Mouse (Mus musculus): ENCODE data around the gene Ttc9c. TPM values are rescaled to one million over a fixed set of nuclear protein-coding genes. Genes with fewer than 3 reads are reported as not detected.
A peak's percentile ranks its signal among the peaks of the same experiment; 100 is the strongest.

Ttc9c gene
- polyA plus RNA-seq, 1 experiment from 2014 or later = 85.6 TPM

DNA sequence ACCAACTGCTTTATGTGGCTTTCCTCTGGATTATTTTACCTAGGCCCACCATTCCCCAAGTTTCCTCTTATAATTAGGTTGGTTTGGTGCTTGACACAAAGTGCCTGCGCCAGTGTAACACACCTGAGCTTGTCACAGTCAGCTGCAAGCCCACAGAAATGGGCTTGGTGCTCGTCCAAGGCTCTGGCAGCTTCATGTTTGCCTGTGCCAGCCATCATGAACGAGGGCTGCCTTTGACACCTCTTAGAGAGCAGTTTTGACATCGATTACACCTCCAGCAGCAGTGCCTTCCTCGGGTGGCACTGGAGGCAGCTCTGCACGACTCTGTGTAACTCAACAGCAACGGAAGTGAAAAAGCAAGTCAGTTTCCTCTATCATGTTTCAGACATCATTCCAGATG, 29.0 kb downstream of the Ttc9c start:
- no peak overlapping the region for H3K27ac ChIP-seq (replicated peaks)
- 85% methylated on average over 7 of the region's 7 CpGs for WGBS

DNA sequence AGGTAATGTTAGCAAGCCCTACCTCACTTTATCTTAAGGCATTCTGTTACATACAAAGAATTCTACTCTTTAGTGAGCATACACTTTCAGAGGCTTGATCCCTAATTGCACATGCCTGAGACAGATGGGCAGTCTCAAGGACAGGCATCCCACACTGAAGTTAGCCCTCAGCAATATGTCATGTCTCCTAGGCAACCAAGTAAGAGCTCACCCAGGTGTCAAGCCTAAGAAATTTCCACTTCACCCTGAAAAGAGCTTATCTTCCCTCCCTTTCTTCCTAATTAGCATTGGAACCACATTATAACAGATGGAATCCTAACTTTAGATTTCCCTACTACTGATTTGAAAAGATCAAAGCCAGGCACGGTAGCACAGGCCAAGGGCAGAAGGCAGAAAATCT, 30.0 kb downstream of the Ttc9c start:
- DNase-seq (ENCODE audit: low spot score) = no peak
- Histone ChIP-seq H3K9me3 (0 out of 2 replicates have a peak, but pooled peaks cover 2% of the 10 kb centered on the region), H3K4me3 (no peak overlapping the region), H3K27me3 (replicated peaks; ENCODE audit: low read depth, poor library complexity, severe bottlenecking) (no peaks in the 10 kb centered on the region), H3K36me3 (replicated peaks) (peaks cover 42% of the 10 kb centered on the region), H3K4me1 (peaks cover 28% of the 10 kb centered on the region), H3K27ac (replicated peaks) (no peak overlapping the region)
- 65% methylated on average over 1 of the region's 1 CpGs for WGBS

More for the DNA sequence above, 29.0 kb downstream of the Ttc9c start:
- no peak for DNase-seq (ENCODE audit: low spot score)
- Histone ChIP-seq H3K27me3 (replicated peaks; ENCODE audit: low read depth, poor library complexity, severe bottlenecking) (no peaks in the 10 kb centered on the region), H3K36me3 (replicated peaks) (peaks cover 48% of the 10 kb centered on the region), H3K9me3 (0 out of 2 replicates have a peak, but pooled peaks cover 2% of the 10 kb centered on the region), H3K4me3 (no peak overlapping the region), H3K4me1 (peaks cover 24% of the 10 kb centered on the region)

DNA sequence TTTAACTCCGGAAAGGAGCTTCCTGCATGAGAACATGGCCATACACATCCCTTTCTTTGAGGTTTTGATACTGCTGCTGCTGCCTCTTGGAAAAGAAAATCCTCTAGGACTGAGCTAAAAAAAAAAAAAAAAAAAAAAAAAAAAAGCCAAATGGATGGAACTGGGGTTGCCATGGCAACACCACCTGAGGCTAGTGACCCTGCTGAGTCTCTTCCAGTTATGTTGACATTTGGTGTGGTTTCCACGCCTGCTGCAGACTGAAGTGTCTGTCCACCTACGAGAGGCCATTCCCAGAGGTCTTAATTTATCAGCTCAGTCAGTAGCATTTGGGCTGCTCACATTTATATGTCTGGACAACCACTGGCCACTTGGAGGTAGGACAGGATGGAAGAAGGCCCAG, 30.6 kb downstream of the Ttc9c start:
- H3K4me1 ChIP-seq = peaks cover 28% of the 10 kb centered on the region
- no peak overlapping the region for H3K27ac ChIP-seq (replicated peaks)
- H3K9me3 ChIP-seq = 0 out of 2 replicates have a peak, but pooled peaks cover 2% of the 10 kb centered on the region
- no peak for DNase-seq (ENCODE audit: low spot score)
- H3K36me3 ChIP-seq (replicated peaks) = peaks cover 42% of the 10 kb centered on the region
- 19% methylated on average over 3 of the region's 3 CpGs for WGBS
- H3K27me3 ChIP-seq (replicated peaks; ENCODE audit: low read depth, poor library complexity, severe bottlenecking) = no peaks in the 10 kb centered on the region
- H3K4me3 ChIP-seq = peak overlapping the region; percentile 25; the same call in 1 of the 2 replicates

GRCm38 (mm10) chr19:8786008-8786781, 32.9 kb downstream of the Ttc9c start, which contains the start of gene Taf6l:
Gene Taf6l (minus strand): TSS chr19:8786417.
- Histone ChIP-seq H3K9me3 (no peaks in the 10 kb centered on the region), H3K27me3 (replicated peaks; ENCODE audit: low read depth, poor library complexity, severe bottlenecking) (no peaks in the 10 kb centered on the region), H3K4me3 (peak within 1 kb of the TSS; percentile 82), H3K4me1 (peaks cover 28% of the 10 kb centered on the region), H3K27ac (replicated peaks) (peak within 1 kb of the TSS; percentile 92), H3K36me3 (replicated peaks) (peaks cover 44% of the 10 kb centered on the region)
- WGBS = under 1% methylated on average over 32 of the region's 32 CpGs
- peak; percentile 93 for DNase-seq (ENCODE audit: low spot score)

- Histone ChIP-seq H3K27ac (replicated peaks) (peak overlapping the region; percentile 97), H3K9me3 (no peaks in the 10 kb centered on the region), H3K4me1 (peaks cover 46% of the 10 kb centered on the region), H3K4me3 (peak overlapping the region; percentile 83), H3K27me3 (replicated peaks; ENCODE audit: low read depth, poor library complexity, severe bottlenecking) (no peaks in the 10 kb centered on the region), H3K36me3 (replicated peaks) (peaks cover 62% of the 10 kb centered on the region)
- WGBS = 7% methylated on average over 20 of the region's 20 CpGs
- no peak for DNase-seq (ENCODE audit: low spot score)
These were observed 44.1 kb downstream of the Ttc9c start for GRCm38 (mm10) chr19:8774951-8775421.

- Histone ChIP-seq H3K27me3 (replicated peaks; ENCODE audit: low read depth, poor library complexity, severe bottlenecking) (no peaks in the 10 kb centered on the region), H3K9me3 (no peaks in the 10 kb centered on the region), H3K27ac (replicated peaks) (peak within 1 kb of the TSS; percentile 97), H3K36me3 (replicated peaks) (peaks cover 64% of the 10 kb centered on the region), H3K4me3 (peak within 1 kb of the TSS; percentile 83), H3K4me1 (peaks cover 46% of the 10 kb centered on the region)
- DNase-seq (ENCODE audit: low spot score) = peak; percentile 96
- under 1% methylated on average over 68 of the region's 68 CpGs for WGBS
These were observed 44.9 kb downstream of the Ttc9c start, which contains the start of gene Tmem179b for GRCm38 (mm10) chr19:8774086-8774835. Gene Tmem179b (minus strand): TSS chr19:8774467.

DNA sequence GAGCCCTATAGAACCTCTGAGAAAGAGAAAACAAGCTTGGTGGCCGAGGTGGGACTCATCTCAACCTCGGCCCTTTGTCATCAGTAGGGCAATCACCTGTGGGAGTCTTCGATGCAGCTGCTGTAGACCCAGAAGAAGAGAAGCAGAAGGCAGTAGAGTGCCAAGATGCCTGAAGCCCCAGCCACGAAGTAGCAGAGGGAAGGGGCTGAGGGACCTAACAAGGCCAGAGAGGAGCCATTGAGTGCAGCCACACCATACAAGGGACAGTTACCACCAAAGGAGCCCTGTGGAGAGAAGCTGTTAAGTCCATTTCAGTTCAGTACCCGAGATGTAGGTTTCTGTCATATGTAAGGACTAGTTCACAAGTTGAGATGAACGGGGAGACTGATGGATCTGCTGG, 45.7 kb downstream of the Ttc9c start:
- Histone ChIP-seq H3K9me3 (no peaks in the 10 kb centered on the region), H3K27me3 (replicated peaks; ENCODE audit: low read depth, poor library complexity, severe bottlenecking) (no peaks in the 10 kb centered on the region), H3K27ac (replicated peaks) (peak overlapping the region; percentile 97), H3K4me1 (peaks cover 46% of the 10 kb centered on the region), H3K36me3 (replicated peaks) (peaks cover 64% of the 10 kb centered on the region), H3K4me3 (peak overlapping the region; percentile 83)
- 62% methylated on average over 6 of the region's 6 CpGs for WGBS
- peak; percentile 11 for DNase-seq (ENCODE audit: low spot score)

DNA sequence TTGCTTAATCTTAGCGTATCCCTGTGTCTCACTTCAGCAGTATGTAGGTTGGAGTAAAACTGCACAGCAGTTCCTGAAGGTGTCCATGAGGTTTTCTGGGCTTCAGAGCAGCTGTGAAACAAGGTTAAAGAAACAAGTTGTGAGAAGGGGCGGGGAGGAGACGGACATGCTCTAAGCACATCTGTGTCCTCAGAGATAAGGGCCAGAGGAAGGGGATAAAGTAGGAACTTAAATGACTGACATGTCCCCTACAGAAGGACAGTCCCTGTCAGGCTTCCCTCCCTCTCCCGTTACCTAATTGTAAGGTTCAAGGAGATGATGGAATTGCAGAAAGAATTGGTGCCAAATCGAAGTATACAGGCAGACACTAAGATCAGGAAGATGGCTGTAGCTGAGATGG, 46.1 kb downstream of the Ttc9c start:
- Histone ChIP-seq H3K27me3 (replicated peaks; ENCODE audit: low read depth, poor library complexity, severe bottlenecking) (no peaks in the 10 kb centered on the region), H3K36me3 (replicated peaks) (peaks cover 64% of the 10 kb centered on the region), H3K27ac (replicated peaks) (peak overlapping the region; percentile 97), H3K4me1 (peaks cover 46% of the 10 kb centered on the region), H3K9me3 (no peaks in the 10 kb centered on the region), H3K4me3 (peak overlapping the region; percentile 83)
- no peak for DNase-seq (ENCODE audit: low spot score)
- 83% methylated on average over 5 of the region's 5 CpGs for WGBS

DNA sequence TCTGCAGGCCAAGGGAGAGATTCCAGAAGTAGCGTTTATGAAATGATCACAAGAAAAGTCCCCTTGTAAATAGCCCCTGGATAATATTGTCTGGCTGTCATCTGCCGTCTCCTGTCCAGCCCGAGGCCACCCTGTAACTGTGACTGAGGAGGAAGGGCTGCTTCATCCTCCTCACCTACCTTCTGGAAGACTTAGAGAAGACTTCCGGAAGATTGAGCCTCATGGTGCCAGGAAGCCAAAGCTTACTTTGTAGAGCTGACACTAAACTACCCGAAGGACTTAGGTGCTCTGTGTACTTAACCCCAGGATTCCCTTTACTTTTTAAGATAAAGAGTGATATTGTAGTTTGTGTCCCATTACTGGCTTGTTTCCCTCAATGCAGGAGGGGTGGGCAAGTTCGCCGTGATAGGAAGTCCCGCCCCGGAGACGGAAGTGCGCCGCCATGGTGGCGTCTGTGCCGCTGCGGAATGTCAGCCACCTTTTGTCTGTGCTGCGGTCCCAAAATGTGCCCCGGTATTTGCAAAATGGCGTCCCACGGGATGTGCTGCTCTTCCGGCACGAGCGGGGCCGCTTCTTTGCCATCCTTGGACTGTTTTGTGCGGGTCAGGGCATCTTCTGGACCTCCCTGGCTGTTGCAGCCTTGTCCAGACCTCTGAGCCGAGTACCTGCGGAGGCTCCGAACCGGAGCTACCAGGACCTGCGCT, 48.4 kb downstream of the Ttc9c start, which contains the start of gene Tmem223:
Gene Tmem223, plus strand, starts transcription at position 430 of the 704 bp plus-strand sequence.
- Histone ChIP-seq H3K27ac (replicated peaks) (peak within 1 kb of the TSS; percentile 97), H3K36me3 (replicated peaks) (peaks cover 75% of the 10 kb centered on the region), H3K4me3 (peak within 1 kb of the TSS; percentile 83), H3K27me3 (replicated peaks; ENCODE audit: low read depth, poor library complexity, severe bottlenecking) (no peaks in the 10 kb centered on the region), H3K9me3 (peaks cover 2% of the 10 kb centered on the region; the same call in 1 of the 2 replicates), H3K4me1 (peaks cover 38% of the 10 kb centered on the region)
- DNase-seq (ENCODE audit: low spot score) = peak; percentile 86
- WGBS = 20% methylated on average over 29 of the region's 29 CpGs

DNA sequence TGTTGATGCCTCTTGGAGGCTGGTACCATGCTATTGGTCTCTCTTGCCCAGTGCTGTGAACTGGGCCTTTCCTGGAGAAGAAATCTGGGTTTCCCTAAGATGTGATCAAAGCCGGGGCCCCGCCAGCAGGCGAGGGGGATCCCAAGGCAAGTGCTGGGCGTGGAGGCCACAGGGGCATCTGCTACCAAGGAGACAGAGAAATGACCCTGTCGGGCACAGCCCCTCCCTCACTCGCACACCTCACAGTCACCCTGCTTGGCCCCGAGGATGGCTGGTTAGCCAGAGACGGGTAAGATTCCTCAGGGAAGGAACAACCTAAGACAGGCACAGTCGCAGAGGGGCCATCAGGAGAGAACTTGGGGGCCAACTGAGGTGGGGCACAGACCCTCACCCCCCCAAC, 53.6 kb downstream of the Ttc9c start:
- H3K4me3 ChIP-seq = no peak overlapping the region
- H3K4me1 ChIP-seq = peaks cover 4% of the 10 kb centered on the region
- DNase-seq (ENCODE audit: low spot score) = no peak
- H3K27ac ChIP-seq (replicated peaks) = no peak overlapping the region
- H3K27me3 ChIP-seq (replicated peaks; ENCODE audit: low read depth, poor library complexity, severe bottlenecking) = no peaks in the 10 kb centered on the region
- H3K9me3 ChIP-seq = peaks cover 12% of the 10 kb centered on the region
- WGBS = 96% methylated on average over 9 of the region's 9 CpGs
- peaks cover 100% of the 10 kb centered on the region for H3K36me3 ChIP-seq (replicated peaks)

DNA sequence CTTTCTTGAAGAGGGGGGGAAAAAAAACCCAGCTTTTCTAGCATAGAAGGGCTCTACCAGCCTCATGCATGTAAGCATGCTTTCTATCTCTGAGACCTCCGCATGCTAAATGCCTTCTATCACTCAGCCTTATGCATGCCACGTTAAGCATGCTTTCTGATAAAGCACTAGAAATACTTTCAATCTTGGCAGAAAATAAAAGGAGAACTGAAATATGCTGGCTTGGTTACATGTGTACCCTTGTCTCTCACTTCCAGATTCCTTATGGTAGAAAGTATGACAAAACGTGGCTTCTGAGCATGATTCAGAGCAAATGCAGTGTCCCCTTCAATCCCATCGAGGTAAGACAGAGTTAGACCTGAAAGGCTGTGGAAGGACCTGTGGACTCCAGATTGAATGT, 55.9 kb downstream of the Ttc9c start:
- H3K9me3 ChIP-seq = peaks cover 12% of the 10 kb centered on the region
- H3K27ac ChIP-seq (replicated peaks) = no peak overlapping the region
- peaks cover 7% of the 10 kb centered on the region for H3K4me1 ChIP-seq
- WGBS = 93% methylated on average over 4 of the region's 4 CpGs
- peaks cover 85% of the 10 kb centered on the region for H3K36me3 ChIP-seq (replicated peaks)
- no peak overlapping the region for H3K4me3 ChIP-seq
- no peak for DNase-seq (ENCODE audit: low spot score)
- no peaks in the 10 kb centered on the region for H3K27me3 ChIP-seq (replicated peaks; ENCODE audit: low read depth, poor library complexity, severe bottlenecking)

GRCm38 (mm10) chr19:8760757-8761156, 58.4 kb downstream of the Ttc9c start:
- DNase-seq (ENCODE audit: low spot score) = no peak
- 92% methylated on average over 2 of the region's 2 CpGs for WGBS
- Histone ChIP-seq H3K4me3 (peak overlapping the region; percentile 5; the same call in 1 of the 2 replicates), H3K27me3 (replicated peaks; ENCODE audit: low read depth, poor library complexity, severe bottlenecking) (no peaks in the 10 kb centered on the region), H3K36me3 (replicated peaks) (peaks cover 62% of the 10 kb centered on the region), H3K4me1 (peaks cover 18% of the 10 kb centered on the region), H3K9me3 (peaks cover 11% of the 10 kb centered on the region), H3K27ac (replicated peaks) (no peak overlapping the region)

Data from embryonic facial prominence, embryonic 10.5 days (tissue).